Mouse (Mus musculus): ENCODE measurements around the gene Vps45.
"Not testable (repeated sequence)": the region's sequence is repeated elsewhere in the genome, so short reads cannot be mapped to it uniquely, and the experiment has no call there.

Vps45 gene

GRCm38 (mm10) chr3:96078066-96078465, 19.8 kb upstream of the Vps45 start:
- DNase-seq (ENCODE audit: low spot score) = no peak

- DNase-seq (ENCODE audit: low spot score) = no peak
Observed at GRCm38 (mm10) chr3:96072921-96073486, 14.7 kb upstream of the Vps45 start.

- no peak for DNase-seq (ENCODE audit: low spot score)
Observed at GRCm38 (mm10) chr3:96070241-96070640, 12.0 kb upstream of the Vps45 start.

- no peak for DNase-seq (ENCODE audit: low spot score)
Observed at GRCm38 (mm10) chr3:96069542-96069941, 11.3 kb upstream of the Vps45 start.

GRCm38 (mm10) chr3:96069046-96069445, 10.8 kb upstream of the Vps45 start:
- DNase-seq (ENCODE audit: low spot score) = no peak

- DNase-seq (ENCODE audit: low spot score) = no peak
Observed at GRCm38 (mm10) chr3:96066741-96067140, 8.5 kb upstream of the Vps45 start.

GRCm38 (mm10) chr3:96065754-96066375, 7.6 kb upstream of the Vps45 start:
- DNase-seq (ENCODE audit: low spot score) = peak; percentile 91

- peak; percentile 87 for DNase-seq (ENCODE audit: low spot score)
Observed at GRCm38 (mm10) chr3:96065147-96065546, 6.9 kb upstream of the Vps45 start.

- no peak for DNase-seq (ENCODE audit: low spot score)
Observed at GRCm38 (mm10) chr3:96064217-96064616, 6.0 kb upstream of the Vps45 start.

GRCm38 (mm10) chr3:96063299-96063698, 5.0 kb upstream of the Vps45 start:
- no peak for DNase-seq (ENCODE audit: low spot score)

- DNase-seq (ENCODE audit: low spot score) = no peak
Observed at GRCm38 (mm10) chr3:96060146-96060545, 1.9 kb upstream of the Vps45 start.

- peak; percentile 94 for DNase-seq (ENCODE audit: low spot score)
Observed at GRCm38 (mm10) chr3:96057747-96058204, 490 bp downstream of the Vps45 start.

- DNase-seq (ENCODE audit: low spot score) = no peak
Observed at GRCm38 (mm10) chr3:96056031-96056430, 2.2 kb downstream of the Vps45 start.

- no peak for DNase-seq (ENCODE audit: low spot score)
Observed at GRCm38 (mm10) chr3:96055294-96055693, 3.0 kb downstream of the Vps45 start.

- DNase-seq (ENCODE audit: low spot score) = peak; percentile 80
Observed at GRCm38 (mm10) chr3:96051839-96052238, 6.4 kb downstream of the Vps45 start.

- DNase-seq (ENCODE audit: low spot score) = no peak
Observed at GRCm38 (mm10) chr3:96051186-96051585, 7.1 kb downstream of the Vps45 start.

- DNase-seq (ENCODE audit: low spot score) = no peak
Observed at GRCm38 (mm10) chr3:96050779-96051178, 7.5 kb downstream of the Vps45 start.

GRCm38 (mm10) chr3:96044559-96044958, 13.7 kb downstream of the Vps45 start:
- not testable (repeated sequence) for DNase-seq (ENCODE audit: low spot score)

- DNase-seq (ENCODE audit: low spot score) = no peak
Observed at GRCm38 (mm10) chr3:96043104-96043503, 15.2 kb downstream of the Vps45 start.

- DNase-seq (ENCODE audit: low spot score) = no peak
Observed at GRCm38 (mm10) chr3:96041079-96041478, 17.2 kb downstream of the Vps45 start.

- DNase-seq (ENCODE audit: low spot score) = no peak
Observed at GRCm38 (mm10) chr3:96040663-96041006, 17.6 kb downstream of the Vps45 start.

- DNase-seq (ENCODE audit: low spot score) = no peak
Observed at GRCm38 (mm10) chr3:96039857-96040662, 18.2 kb downstream of the Vps45 start.

GRCm38 (mm10) chr3:96038851-96039250, 19.4 kb downstream of the Vps45 start:
- DNase-seq (ENCODE audit: low spot score) = no peak
